Mouse (Mus musculus): ENCODE measurements at regions not wholly inside any gene's neighbourhood (a gene's known extent, or its start where the extent isn't known, plus 50 kb on each side); places are given as distances from the start of the nearest gene placed in this dataset.

Small RNA genes lying in the stretch of these regions (microRNA-seq; reads per million reads assigned to microRNA genes)
- gene Gm22466 (0 to 0.25 reads per million in 2 experiments), gene Gm23490 (0 reads per million in 2 experiments), gene Gm23873 (0 to 0.50 reads per million in 2 experiments), gene Gm23917 (0 reads per million in 2 experiments), gene Gm23962 (0 reads per million in 2 experiments), gene Gm25533 (0 to 0.50 reads per million in 2 experiments), gene Mir344 (0 reads per million in 2 experiments), gene Mir344b (39.0 to 48.8 reads per million in 2 experiments), gene Mir344c (0.25 to 1.7 reads per million in 2 experiments), gene Mir344d-1 (0.50 to 2.4 reads per million in 2 experiments), gene Mir344d-2 (0 reads per million in 2 experiments), gene Mir344d-3 (0 to 0.50 reads per million in 2 experiments), gene Mir344e (0 reads per million in 2 experiments), gene Mir344h-1 (0 reads per million in 2 experiments), gene Mir344h-2 (0 reads per million in 2 experiments)
